Mouse (Mus musculus) C2C12 (cell line): Measurements from ENCODE around the gene Abca13. TPM values are rescaled to one million over a fixed set of nuclear protein-coding genes. Genes with fewer than 3 reads are reported as not detected.
"Not testable (repeated sequence)": the region's sequence is repeated elsewhere in the genome, so short reads cannot be mapped to it uniquely, and the experiment has no call there.

Experiments
- H3K27me3 ChIP-seq: one replicate; pipeline ENCODE4 v1.6.1; 2011; ENCODE audit not compliant: control insufficient read depth, insufficient read depth, insufficient read length
- H3K36me3 ChIP-seq: one replicate; pipeline ENCODE4 v1.6.1; 2011; ENCODE audit not compliant: control insufficient read depth, insufficient read depth
- H3K4me3 ChIP-seq: one replicate; pipeline ENCODE4 v1.5.1; 2011; ENCODE audit warnings: mild to moderate bottlenecking, control low read depth; ENCODE audit not compliant: poor library complexity, insufficient read depth, severe bottlenecking
- H3K79me2 ChIP-seq: one replicate; pipeline ENCODE4 v1.6.1; 2011; ENCODE audit not compliant: control insufficient read depth, insufficient read depth
- H3K79me3 ChIP-seq: one replicate; pipeline ENCODE4 v1.6.1; 2011; ENCODE audit warnings: low read depth, control low read depth
- H3ac ChIP-seq: one replicate; pipeline ENCODE3; 2011; ENCODE audit warnings: low read depth; ENCODE audit not compliant: control insufficient read depth, insufficient read length
- CEBPB ChIP-seq: IDR thresholded peaks from one replicate; pipeline ENCODE4 v1.6.1; 2011; ENCODE audit warnings: low read depth, mild to moderate bottlenecking, control low read depth, moderate library complexity
- CTCF ChIP-seq: IDR thresholded peaks from one replicate; pipeline ENCODE4 v1.5.1; 2011; ENCODE audit not compliant: control insufficient read depth, insufficient read depth, insufficient read length
- FOSL1 ChIP-seq: IDR thresholded peaks from one replicate; pipeline ENCODE4 v1.8.0; 2011; ENCODE audit warnings: mild to moderate bottlenecking, low read length; ENCODE audit not compliant: poor library complexity, insufficient read depth, severe bottlenecking
- MAX ChIP-seq: IDR thresholded peaks from one replicate; pipeline ENCODE4 v1.6.1; 2011; ENCODE audit warnings: mild to moderate bottlenecking, control low read depth
- MYOD1 ChIP-seq: IDR thresholded peaks from one replicate; pipeline ENCODE4 v1.6.1; 2011; ENCODE audit warnings: low read depth; ENCODE audit not compliant: control insufficient read depth, insufficient read length
- MYOG ChIP-seq: IDR thresholded peaks from one replicate; pipeline ENCODE4 v1.6.1; 2011; ENCODE audit not compliant: control insufficient read depth, insufficient read length; ENCODE audit errors: extremely low read depth
- USF1 ChIP-seq: IDR thresholded peaks from one replicate; pipeline ENCODE4 v1.6.1; 2011; ENCODE audit warnings: low read depth, mild to moderate bottlenecking, control low read depth, moderate library complexity
- polyA plus RNA-seq: library from polyadenylated mRNA; unstranded; fragments of >200 nt; fragmentation: generic; extraction: Trizol; gene quantifications from one replicate; pipeline ENCODE4 v1.2.1, GENCODE M21; 2012; ENCODE audit warnings: missing spikeins

Abca13 gene
- polyA plus RNA-seq, 1 experiment = 0.04 TPM

DNA sequence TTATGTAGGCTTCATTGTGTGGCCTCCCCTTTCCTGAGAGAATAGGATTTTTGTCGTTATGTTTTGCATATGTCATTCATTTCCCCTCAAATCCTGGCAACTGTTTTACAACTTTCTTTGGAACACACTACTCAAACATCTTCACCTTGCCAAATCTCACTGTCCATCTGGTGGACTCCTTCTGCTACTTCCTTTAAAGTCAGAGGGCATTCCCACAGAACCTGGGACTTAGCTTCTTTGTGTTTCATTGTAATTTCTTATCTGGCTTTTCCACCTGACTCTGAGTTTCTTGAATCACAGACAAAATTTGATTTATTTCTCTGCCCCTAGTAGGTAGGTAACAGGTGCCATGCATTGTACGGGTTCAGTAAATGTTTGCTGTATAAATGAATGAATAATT is 248.0 kb downstream of the Abca13 start:
- H3K79me3 ChIP-seq = no peaks in the 10 kb centered on the region
- H3K4me3 ChIP-seq = no peak overlapping the region
- H3K79me2 ChIP-seq = no peaks in the 10 kb centered on the region
- no peaks in the 10 kb centered on the region for H3K27me3 ChIP-seq
- no peak overlapping the region for H3ac ChIP-seq
- no peaks in the 10 kb centered on the region for H3K36me3 ChIP-seq
- TF ChIP-seq MYOD1 (no peak), MAX (no peak), CEBPB (no peak), CTCF (no peak), FOSL1 (no peak), MYOG (no peak), USF1 (no peak)

DNA sequence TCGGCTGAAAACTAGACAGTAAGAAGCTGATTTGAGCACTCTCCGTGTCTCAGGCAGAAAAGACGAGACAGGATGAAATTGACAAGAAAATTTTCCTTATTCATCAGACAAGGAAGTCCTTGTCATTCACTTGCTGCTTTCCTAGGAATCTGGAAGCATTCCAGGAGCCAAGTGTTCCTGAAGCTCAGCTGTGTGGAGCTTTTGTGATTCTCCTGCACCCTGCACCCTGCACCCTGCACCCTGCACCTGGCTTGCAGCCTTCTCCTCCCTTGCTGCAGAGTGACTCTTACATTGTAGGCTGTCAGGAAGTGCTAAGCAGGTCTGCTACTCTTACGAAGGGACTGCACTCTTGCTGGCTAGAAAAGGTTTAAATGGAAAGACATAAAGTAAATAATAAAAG is 249.4 kb downstream of the Abca13 start:
- Histone ChIP-seq H3K27me3 (no peaks in the 10 kb centered on the region), H3K79me2 (no peaks in the 10 kb centered on the region), H3K36me3 (no peaks in the 10 kb centered on the region), H3K4me3 (no peak overlapping the region), H3ac (no peak overlapping the region), H3K79me3 (no peaks in the 10 kb centered on the region)
- TF ChIP-seq MYOD1 (no peak), FOSL1 (no peak), MYOG (no peak), USF1 (no peak), MAX (no peak), CTCF (no peak), CEBPB (no peak)

DNA sequence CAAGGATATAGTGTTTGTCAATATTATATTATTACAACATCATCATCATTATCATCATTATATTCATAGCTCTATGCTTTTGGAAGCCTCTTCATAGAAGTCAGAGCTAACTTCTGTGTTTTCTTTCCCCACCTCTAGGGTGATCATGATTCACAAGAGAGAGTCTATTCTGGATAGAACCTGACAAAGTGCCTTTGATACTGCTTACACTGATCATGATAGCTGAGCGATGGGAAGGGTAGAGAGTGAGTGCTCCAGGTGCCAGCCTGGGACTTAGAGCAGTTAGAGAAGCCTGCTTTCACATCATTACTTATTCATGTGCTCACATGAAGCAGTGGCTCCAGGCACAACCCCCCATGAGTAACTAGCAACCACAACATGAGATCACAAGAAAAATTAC is 280.7 kb downstream of the Abca13 start:
- no peak overlapping the region for H3ac ChIP-seq
- no peak overlapping the region for H3K4me3 ChIP-seq
- H3K79me3 ChIP-seq = no peaks in the 10 kb centered on the region
- no peaks in the 10 kb centered on the region for H3K79me2 ChIP-seq
- H3K27me3 ChIP-seq = no peaks in the 10 kb centered on the region
- no peaks in the 10 kb centered on the region for H3K36me3 ChIP-seq
- TF ChIP-seq MAX = no peak
- TF ChIP-seq MYOG = no peak
- TF ChIP-seq MYOD1 = no peak

DNA sequence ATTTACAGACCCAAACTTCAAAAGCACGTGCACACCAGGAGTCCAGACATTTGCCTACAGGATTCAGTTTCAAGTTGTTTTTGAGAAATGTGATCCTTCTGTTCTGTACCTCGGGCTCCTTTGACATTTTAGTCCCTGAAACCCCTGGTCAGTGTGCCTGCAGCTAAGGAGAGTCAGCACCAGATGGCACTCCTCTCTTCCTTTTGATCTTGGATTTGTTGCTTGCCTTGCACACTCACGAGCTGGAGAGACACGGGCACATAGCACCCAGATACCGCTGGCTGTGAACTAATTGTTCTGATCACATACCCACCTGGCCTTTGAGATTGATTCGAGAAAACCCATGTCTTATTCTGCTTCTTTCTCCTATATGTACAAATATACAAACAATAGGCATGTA is 289.8 kb downstream of the Abca13 start:
- no peaks in the 10 kb centered on the region for H3K79me3 ChIP-seq
- H3K79me2 ChIP-seq = no peaks in the 10 kb centered on the region
- TF ChIP-seq MYOD1 (no peak), FOSL1 (no peak), USF1 (no peak), MAX (no peak), MYOG (no peak), CEBPB (no peak), CTCF (peak; percentile 79)
- no peaks in the 10 kb centered on the region for H3K27me3 ChIP-seq
- no peak overlapping the region for H3ac ChIP-seq
- H3K4me3 ChIP-seq = no peak overlapping the region
- no peaks in the 10 kb centered on the region for H3K36me3 ChIP-seq

DNA sequence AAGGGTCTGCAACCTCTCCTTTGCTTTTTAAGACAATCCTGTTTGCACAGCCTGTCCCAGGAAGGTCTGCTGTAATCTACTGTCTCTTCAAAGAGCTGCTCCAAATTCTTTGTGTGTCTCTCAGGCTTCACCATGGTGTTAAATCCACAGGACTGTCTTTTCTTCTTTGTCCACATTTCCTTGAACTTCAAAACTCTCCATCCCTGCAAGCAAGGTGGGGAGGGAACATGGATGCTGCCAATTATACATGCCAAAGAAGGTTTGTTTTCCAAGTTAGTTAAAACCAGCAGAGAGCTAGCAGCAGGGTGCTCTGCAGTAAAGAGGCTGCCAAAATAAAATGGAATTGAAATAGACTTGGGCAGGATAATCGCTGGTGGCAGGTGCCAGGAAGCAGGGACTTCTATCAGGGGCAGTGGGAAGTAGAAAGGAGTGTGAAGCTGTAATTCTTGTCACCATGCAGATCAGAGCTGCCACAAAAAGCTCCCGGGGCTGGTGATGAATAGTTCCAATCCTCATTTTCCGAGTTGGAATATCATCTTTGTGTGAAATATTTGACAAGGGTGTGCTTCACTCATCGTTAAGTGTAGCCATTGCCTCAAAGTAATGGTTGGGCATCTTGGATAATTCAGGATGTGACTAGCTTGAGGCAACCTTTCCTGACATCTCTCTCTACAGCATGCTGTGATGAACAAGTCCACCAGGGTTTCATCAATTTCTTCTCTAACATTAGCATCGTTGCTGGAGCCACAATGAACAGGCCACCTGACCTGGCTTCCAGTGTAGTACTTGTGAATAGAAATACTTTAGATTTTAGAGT is 308.8 kb downstream of the Abca13 start:
- Histone ChIP-seq H3K36me3 (no peaks in the 10 kb centered on the region), H3K79me2 (no peaks in the 10 kb centered on the region), H3ac (no peak overlapping the region), H3K4me3 (no peak overlapping the region), H3K27me3 (no peaks in the 10 kb centered on the region), H3K79me3 (no peaks in the 10 kb centered on the region)
- TF ChIP-seq MYOD1 (no peak), MAX (no peak), CEBPB (no peak), USF1 (no peak), MYOG (no peak), CTCF (no peak), FOSL1 (no peak)

DNA sequence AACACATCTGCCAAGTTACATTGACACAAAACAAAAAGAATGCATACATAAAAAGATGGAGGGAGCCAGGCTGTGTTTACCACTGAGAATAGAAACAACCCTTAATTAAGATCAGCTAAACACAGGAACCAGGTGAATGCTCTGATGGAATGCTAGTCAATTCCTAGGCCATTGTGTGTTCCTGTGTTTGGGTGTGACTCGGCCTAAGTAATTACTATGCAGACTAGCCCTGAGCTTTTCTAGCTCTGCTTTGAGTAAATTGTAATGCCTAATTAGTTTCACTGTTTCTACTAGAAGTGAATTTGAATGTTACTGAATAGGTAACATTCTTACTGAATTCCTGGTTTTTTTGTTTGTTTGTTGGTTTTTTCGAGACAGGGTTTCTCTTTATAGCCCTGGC is 323.2 kb downstream of the Abca13 start:
- not testable (repeated sequence) for H3K79me3 ChIP-seq, H3K79me2 ChIP-seq, H3ac ChIP-seq, H3K36me3 ChIP-seq, H3K4me3 ChIP-seq, H3K27me3 ChIP-seq
